Mouse (Mus musculus) spleen, adult 2 months (tissue): ENCODE data around the gene Cdh18.

Experiments used
- CTCF ChIP-seq: fragments of 200-500 bp; IDR thresholded peaks from 2 replicates; pipeline ENCODE4 v1.5.1; 2011; ENCODE audit warnings: mild to moderate bottlenecking, inconsistent platforms; ENCODE audit not compliant: insufficient read depth, insufficient read length, insufficient replicate concordance; ENCODE audit errors: extremely low read depth
- POLR2A ChIP-seq: fragments of 200-500 bp; IDR thresholded peaks from 2 replicates; pipeline ENCODE4 v1.6.1; 2011; ENCODE audit warnings: low read depth, low read length, inconsistent platforms

DNA sequence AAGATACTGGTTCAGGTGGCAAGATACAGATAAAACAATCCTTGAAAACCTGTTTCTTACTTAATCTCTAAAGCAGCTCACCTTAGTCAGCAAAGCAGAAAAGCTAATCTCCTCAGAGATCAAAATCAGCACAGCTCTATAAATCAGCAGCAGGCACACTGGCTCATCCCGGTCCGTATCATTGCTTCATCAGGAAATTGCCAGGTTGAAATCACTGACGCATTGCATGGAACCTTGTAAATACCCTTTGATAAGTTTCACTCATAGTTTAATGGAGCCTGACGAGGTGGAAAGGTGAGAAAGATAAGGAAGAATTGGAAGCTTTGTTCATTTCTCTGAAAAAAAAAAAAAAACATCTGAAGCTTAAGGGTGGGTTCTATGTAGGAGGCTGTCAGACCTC is 837.0 kb downstream of the Cdh18 start:
- no peak for TF ChIP-seq CTCF
- TF ChIP-seq POLR2A, result no peak
